Mouse (Mus musculus) cerebellum, adult 9-10 months (tissue): ENCODE results near the gene Ppp1r27.

Source experiments
- DNase-seq: peaks from one replicate; pipeline ENCODE4 v3.0.0; 2022

Gene Ppp1r27

DNA sequence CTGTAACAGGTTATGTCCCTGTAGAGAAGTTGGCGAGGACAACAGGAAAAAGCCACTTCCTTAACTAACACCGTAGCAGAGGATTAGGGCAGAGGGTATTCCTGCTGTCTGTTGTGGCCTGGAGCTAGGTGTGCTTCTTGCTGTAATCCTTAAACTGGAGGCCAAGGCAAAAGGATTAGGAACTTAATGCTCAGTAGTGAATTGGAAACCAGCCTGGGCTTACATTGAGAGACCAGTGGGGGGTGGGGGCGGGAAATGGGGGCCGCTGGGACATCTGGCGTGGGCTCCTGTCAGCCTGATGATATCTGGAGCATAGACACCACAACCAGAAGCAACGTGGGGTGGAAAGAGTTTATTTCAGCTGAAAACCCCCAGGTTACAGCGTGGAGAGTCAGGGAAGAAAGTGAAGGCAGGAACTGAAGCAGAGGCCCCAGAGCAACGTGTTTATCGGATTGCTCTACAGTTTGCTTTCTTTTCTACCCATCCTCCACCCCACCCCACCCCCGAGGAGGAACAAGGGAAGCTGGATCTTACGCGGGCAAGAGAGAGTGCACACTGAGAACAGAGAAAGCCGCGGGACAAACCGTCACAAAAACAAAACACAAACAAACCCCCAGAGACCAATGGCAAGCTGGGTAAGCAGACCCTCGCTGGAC, 40.4 kb downstream of the Ppp1r27 start:
- no peak for DNase-seq

DNA sequence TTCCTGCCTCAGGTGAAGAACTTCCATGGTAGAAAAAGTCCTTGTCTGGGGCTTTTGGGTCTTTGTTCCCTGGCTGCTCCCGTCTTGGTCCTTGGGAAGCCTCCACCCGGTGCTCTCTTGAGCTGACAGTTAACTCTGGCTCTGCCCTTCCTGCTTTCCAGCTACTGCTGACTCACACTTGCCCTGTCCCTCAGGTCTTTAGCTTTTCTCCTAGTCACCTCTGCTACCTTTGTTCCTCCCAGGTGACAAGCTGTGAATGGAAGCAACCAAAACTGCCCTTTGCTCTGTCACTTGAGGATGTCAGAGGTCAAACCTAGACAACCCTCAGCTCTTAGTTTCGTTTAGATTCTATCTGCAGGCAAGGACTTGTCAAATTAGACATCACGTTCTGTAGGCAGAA, 41.0 kb downstream of the Ppp1r27 start:
- no peak for DNase-seq

DNA sequence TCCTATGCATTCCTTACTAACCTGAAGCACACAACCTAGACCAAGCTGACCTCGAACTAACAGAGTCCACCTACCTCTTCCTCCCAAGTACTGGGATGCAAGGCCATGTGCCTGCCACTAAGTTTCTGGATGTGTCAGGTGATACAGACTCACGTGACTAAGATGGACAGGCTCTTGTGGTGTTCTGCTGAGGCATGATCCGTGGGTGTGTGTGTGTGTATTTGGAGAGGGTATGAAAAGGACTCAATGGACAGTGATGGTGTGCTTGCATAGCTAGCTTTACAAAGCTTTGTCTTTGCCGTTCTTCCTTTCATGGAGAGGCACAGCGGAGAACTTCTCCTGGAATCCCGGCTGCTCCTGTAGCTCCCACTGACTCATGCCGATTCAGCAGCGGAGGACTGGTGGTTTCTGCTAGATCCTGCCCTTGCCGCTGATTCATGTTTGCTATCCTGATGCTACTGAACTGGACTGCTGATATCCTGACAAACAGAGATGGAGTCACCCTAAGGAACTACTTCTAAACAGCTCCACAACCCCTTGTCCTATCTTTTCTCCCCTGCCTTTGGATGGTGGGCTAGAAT, 42.6 kb downstream of the Ppp1r27 start:
- no peak for DNase-seq

DNA sequence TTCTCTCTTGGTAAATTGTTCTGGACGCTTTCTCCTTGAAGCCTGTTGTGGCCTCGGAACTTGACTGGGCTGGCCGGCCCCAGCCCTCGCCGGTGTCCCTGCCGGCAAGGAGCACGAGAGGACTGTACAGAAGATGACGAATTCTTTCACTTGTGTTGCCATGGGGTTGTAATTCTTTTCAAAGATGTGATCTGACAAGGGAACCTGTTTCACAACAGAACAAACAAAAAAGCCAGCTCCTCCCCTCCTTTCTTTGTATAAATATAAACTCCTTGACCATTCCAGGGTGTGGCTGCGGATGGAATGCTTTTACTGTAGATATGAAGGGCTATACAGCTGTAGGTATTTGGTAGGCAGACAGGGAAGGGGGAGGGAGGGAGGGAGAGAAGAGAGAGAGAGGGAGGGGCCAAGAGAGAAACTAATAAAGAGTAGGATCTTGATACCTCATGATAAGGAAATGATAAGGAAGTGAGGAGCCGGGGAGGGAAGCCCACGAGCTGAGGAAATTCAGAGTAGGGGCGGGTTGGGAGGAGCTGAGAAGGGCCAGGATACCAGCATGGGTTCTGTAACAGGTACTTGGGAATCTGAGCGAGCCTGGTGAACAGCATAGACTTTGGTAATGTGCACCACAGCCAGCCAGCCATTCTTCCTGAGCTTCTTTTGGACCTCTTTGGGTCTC, 43.2 kb downstream of the Ppp1r27 start:
- DNase-seq, result no peak

DNA sequence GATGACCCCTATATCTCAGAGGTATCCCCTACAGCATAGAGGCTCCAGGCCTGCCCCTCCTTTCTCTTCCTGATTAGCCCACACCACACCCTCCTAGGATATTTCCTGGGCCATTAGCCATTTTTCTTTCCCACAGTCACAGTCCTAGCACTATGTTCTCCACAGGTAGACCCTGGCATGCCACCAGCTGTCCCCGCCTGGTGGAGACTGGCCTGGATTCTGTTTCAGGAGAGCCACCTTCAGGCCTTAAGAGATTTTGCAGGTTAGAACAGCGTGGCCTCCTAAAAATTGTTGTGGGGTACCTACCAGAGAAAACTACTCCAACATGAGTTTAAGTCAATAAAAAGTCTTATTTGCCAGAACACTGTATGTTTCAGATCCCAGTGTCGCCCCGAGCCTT, 44.0 kb downstream of the Ppp1r27 start:
- DNase-seq, result no peak

DNA sequence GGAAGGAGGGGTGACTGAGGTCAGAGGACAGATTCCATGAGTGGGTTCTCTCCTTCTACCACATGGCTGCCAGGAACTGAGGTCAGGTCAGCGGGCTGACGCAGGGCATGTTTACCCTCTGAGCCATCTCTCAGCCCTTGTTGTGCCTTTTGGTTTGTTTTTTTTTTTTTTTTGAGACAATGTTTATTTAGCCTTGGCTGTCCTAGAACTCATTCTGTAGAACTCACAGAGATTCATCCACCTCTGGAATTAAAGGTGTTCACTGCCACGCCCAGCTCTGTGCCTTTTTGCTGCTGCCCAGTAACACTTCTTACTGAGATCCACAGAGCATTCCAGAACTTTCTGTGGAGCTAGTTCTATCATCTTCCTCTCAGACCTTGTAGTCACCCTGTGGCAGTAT, 45.3 kb downstream of the Ppp1r27 start:
- no peak for DNase-seq

DNA sequence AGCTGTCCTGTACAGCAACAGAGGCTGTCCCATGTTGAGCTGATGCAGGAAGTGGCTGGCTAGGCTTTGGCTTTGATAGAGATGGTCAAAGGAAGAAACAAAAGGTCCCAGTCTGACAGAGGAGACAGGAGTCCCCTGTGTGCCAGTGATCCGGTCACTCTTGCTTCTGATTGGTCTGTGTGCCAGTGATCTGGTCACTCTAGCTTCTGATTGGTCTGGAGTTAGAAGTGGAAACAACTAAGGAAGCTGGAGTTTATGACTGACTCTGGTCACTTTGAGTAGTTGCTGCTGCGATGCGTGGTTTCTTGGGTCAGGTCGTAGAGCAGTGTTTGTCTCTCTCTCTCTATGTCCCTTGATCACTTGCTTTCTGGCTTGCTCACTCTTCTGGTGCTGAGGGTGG, 49.2 kb downstream of the Ppp1r27 start:
- DNase-seq, result no peak

DNA sequence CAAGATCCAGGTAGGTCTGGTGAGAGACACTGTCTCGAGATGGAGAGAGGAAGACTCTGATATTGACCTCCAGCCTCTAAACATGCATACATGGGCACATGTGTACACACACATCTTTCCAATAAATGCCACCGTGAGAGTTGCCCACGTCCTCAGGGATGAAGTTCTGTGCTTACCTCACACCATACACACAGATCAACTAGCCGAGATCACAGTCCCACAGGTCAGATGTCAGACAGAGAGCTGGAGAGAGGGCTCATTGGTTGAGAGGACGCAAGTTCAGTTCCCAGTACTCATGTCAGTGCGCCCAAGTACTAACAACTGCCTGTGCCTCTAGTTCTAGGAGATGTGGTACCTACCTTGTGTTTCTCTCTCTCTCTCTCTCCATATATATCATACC, 49.9 kb downstream of the Ppp1r27 start:
- no peak for DNase-seq

DNA sequence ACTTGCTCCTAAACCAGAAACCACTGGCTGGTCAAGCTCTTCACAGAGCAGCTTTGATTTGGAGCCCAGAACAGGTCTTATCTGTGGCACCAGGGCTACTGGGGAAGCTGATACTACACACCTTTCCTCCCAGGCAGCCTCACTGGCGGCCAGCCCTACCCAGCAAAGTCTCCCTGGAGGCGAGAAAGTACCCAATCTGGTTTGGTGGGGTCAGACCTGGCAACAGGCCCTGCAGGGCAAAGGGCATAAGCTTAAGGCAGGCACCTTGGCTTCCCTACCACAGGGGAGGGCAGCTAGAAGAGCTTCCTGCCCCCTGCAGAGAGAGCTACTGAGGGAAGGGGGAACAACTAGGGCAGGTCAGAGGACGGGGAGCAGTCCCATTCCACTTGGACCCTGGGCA, 50.6 kb downstream of the Ppp1r27 start:
- no peak for DNase-seq
